Mouse (Mus musculus): ENCODE data around the gene Ggn.
A peak's percentile ranks its signal among the peaks of the same experiment; 100 is the strongest.
"Not testable (repeated sequence)": the region's sequence is repeated elsewhere in the genome, so short reads cannot be mapped to it uniquely, and the experiment has no call there.

Gene Ggn

GRCm38 (mm10) chr7:29170066-29170754, at the start of gene Ggn, which contains the start of gene Spred3:
TSS of gene Ggn (plus strand) at chr7:29170210.
TSS of gene Spred3 (minus strand) at chr7:29170411.
- peak; percentile 93 to 95 for DNase-seq

DNA sequence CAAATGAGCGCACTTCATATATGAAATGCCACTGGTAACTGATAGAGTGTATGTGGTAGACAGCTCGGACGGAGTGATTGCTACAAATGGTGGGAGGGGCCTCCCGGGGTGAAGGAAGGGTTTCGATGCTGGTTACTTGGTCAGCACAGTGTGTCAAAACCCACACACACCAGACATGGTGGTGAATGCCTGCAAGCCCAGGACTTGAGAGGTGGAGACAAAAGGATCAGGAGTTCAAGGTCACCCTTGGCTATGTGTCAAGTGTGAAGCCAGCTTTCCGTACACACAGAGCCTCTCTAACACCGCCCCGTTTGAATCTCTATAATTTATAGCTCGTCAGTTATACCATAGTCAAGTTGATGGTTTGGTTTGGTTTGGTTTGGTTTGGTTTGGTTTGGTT, 47.2 kb upstream of the Ggn start:
- no peak for DNase-seq

DNA sequence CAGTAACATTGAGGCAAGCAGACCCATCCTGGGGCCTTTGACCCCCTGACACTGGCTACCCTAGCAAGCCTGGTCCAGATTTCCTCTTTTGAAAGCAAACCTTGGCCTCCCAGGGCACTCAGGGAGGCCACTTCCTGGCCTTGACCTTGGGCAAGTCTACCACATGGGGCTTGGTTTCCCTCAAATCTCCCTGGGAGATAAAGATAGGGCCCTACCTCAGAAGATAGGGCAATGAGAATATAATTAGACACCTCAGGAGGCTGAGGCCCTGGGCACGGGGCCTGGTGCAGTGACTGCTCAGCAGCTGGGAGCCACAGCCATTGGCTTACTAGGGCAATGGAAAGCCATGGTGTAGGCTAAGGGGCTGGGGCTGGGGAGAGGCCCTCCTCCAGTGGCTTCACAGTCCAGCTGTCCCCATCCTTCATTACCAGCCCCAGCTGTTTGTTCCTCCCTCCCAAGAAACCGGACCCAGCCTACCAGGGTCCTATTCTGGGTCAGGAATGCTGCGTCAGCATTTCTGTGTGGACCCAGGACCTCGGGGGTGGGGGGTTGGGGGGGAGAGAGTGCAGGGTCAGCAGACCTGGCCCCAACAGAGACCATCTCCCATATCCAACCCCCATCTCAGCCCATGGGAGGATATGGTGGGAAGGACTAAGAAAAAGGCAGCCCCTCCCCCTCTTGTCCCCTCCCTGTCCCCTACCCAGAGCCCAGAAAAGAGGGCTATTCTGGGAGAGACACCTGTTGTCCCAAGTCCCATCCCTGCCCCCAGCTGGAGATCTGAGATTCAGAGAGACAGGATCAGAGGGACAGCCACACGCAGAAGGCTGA, 46.3 kb upstream of the Ggn start:
- no peak for DNase-seq

DNA sequence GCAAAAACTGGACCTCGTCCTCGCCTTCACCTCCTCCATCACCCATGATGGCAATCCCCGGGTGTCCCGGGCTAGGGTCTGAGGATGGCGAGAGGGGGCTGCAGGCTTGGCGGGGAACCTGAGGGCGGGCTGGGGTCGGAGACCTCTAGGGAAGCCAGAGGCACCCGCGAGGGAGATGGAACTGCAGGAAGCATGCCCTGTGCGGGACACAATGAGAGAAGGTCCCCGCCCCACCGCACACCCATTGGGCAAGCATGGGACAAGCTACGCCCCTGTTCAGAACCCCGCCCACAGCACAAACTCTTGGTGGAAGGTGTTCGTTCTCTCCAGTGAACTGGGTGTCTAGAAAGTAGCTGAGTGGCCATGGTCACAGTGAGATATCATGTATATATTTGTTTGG, 45.0 kb upstream of the Ggn start, which contains the start of gene Ryr1:
Ryr1 (minus strand) TSS at position 210 of the 400 bp plus-strand sequence.
- DNase-seq, result peak; percentile 49 to 71

- DNase-seq, result peak; percentile 69 to 86
Observed at GRCm38 (mm10) chr7:29126173-29126915, 43.7 kb upstream of the Ggn start.

- peak in 1 of 2 experiments; percentile 19 for DNase-seq
Observed at GRCm38 (mm10) chr7:29128725-29129124, 41.3 kb upstream of the Ggn start.

DNA sequence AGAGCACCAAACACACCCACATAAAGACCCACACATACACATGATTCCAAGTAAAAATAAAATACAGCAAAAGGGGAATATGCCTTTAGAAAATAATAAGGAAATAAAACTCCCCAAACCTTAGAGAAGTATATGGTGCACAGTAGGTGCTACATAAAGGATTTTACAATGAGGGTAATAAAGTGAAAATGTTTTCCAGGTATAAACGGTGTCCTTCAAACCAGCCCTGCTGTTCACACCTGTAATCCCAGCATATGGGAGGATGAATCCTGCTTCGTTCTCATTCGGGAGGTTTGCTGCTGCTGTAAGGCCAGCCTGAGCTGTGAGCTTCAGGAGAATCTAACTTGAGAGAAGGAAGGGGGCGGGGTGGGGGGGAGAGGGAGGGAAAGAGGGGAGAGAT, 35.8 kb upstream of the Ggn start:
- DNase-seq, result no peak

- DNase-seq, result peak; percentile 23 to 56
Observed at GRCm38 (mm10) chr7:29134693-29135386, 35.2 kb upstream of the Ggn start, which contains the start of gene Rasgrp4. TSS of gene Rasgrp4 (plus strand) at chr7:29134851.

DNA sequence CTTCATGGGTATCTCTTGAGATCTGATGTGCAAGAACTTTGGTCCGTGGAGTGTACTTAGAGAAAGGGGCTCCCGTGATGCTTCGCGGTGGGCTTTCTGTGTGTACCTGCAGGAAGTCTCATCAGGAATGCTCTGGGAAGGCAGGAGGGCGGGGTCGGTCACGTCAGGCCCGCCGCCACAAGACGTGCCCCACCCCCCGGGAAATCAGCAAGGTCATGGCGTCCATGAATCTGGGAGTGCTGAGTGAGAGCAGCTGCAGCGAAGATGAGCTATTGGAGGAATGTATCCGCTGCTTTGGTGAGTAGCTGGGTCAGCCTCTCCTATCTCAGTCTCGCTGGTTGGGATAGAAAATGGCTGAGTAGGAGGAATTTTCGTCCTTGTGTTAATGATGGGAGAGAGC, 32.6 kb upstream of the Ggn start:
- DNase-seq, result no peak

- not testable (repeated sequence) for DNase-seq
Observed at GRCm38 (mm10) chr7:29139237-29139636, 30.8 kb upstream of the Ggn start.

GRCm38 (mm10) chr7:29141416-29141815, 28.6 kb upstream of the Ggn start:
- no peak for DNase-seq

- DNase-seq, result no peak
Observed at GRCm38 (mm10) chr7:29144006-29144405, 26.0 kb upstream of the Ggn start.

DNA sequence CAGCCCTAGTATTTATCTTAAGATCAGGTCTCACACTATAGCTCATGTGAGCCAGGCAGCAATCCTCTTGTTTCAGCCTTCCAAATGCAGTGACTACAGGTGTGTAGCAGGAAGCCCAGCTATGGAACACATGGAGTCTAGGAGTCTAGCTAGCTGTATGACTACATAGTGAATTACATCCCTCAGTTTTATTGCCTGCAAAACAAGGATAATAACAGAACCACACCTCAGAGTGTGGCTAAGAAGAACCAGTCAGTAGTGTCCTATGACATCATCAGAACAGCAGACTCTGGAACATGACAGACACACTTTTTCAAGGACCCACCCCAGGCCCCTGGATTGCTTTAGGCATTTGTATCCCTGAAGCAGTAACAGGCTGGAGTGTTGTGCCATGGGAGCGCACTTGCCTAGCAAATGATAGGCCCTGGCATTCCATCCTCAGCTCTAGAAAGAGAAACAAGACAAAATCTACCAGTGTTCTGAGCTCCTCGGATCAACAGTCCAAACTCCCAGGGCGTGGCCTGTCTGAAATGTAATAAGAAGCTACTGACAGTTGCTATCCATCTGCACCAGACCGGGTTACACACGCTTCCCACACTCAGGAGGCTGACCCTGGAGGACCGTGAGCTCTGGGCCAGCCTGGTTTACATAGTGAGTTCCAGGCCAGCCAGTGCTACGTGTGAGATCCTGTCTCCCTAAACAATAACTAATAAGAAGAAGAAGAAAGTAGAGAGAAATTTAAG, 23.2 kb upstream of the Ggn start:
- no peak for DNase-seq

- DNase-seq, result peak; percentile 49 to 67
Observed at GRCm38 (mm10) chr7:29148771-29149170, 21.2 kb upstream of the Ggn start.

DNA sequence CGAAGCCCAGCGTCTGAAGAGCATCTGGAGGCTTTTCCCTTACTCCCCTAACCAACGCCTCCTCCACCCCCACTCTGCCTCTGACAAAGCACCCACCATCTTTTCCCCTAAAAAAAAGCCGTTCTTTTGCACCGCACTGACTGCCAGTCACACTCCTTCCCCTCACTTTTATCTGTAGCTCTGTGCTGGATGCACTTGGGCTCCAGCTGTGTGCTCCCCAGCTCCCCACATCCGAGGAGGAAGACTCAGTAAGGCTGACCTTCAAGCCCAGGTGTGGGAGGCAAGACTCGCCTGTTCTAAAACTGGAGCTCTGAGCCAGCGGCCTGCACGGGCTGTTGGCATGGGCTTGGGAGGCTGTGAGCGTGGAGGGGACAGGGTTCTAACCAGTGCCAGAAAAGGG, 18.5 kb upstream of the Ggn start:
- no peak for DNase-seq

- DNase-seq, result peak in 1 of 2 experiments; percentile 17
Observed at GRCm38 (mm10) chr7:29154018-29154720, 15.8 kb upstream of the Ggn start.

DNA sequence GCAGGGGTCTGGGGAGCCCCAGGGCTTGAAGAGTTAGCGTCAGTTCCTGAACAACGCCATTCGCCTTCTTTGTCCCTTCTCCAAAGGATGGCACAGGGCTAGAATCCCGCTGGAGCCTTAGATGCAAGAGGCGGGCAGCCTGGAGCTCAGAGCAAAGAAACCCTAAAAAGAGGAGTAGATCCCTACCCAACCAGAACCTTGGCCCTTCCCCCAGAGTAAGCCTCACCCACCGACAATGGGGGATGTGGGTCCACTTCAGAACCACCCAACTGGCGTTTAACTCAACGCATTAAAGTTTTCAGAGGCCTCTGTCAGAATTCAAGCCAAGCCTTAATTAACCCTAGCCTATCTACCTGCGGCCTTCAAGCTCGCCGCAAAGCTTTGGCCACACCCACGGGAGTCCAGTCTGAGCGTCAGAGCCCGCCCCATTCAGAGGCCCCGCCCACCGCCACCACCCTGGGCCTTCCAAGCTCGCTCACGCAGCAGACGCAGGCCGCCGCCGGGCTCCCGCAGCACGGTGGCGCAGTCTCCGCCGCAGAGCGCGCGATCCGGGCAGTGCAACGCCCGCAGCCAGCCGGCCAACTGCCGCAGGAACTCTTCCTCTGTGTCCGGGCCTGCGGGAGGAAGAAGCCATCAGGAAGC, 14.7 kb upstream of the Ggn start:
- peak; percentile 93 to 97 for DNase-seq

DNA sequence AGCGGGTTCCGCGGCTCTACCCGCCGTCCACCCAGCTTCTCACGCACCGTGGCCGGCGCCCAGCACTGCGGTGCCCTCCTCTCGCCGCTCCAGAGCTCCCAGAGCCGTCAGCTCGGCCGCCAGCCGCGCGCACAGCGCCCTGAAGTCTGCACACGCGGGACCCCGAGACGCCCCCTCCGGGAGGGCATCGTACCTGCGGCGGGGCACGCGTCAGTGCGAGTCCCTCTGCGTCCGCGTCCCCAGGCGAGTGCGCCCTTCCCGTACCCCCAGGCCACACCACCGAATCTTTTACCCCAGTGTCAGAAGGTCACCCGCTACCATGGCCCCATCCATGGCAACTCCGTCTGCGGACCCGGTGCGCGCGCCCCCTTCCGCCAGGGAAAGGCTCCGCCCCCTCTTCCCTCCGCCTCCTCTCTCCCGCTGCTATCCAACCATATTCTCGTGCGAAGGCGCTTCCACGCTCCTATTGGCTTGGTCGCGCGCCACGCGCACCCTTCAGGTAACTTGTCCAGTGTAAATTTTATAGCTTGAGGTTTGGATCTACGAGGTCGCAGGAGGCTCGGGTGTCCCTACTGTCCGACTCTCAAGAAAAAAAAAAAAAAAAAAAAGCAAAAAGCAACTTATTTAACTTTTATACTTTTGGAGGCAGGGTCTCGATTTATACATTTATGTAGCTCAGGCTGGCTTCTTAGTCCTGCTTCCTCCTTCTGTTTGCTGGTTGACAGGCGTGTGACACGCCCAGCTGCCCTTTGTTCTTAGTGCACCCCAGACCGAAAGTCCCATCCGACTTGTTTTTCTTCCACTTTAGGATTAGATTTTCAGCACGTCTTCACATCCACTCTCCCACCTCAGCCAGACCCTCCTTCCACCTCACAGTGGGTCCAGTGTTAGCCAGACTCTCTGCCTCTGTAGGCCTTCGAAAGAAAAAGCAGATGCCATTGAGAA, 13.9 kb upstream of the Ggn start, which contains the start of gene Fam98c:
Fam98c (minus strand) TSS at position 397 of the 945 bp plus-strand sequence.
- peak; percentile 90 to 94 for DNase-seq

- no peak for DNase-seq
Observed at GRCm38 (mm10) chr7:29158264-29158663, 11.7 kb upstream of the Ggn start.
